Mouse (Mus musculus) spleen, embryonic (tissue): ENCODE data around the gene 1600002K03Rik.

Experiments
- CTCF ChIA-PET: fragments of 350-600 bp; sonication (Branson Sonifier 250); formaldehyde crosslinking; loops from one replicate; lab custom pipeline; 2022; lab: Charles Lee

1600002K03Rik gene

GRCm38 (mm10) chr10:80208841-80209371 lies 36.2 kb downstream of the 1600002K03Rik start:
- CTCF ChIA-PET, result interaction anchor here (0.5 to 0.6 kb wide), 2 partner anchors 10 to 36 kb away, joined by 3 to 21 read pairs; no protein-coding TSS in a partner anchor

DNA sequence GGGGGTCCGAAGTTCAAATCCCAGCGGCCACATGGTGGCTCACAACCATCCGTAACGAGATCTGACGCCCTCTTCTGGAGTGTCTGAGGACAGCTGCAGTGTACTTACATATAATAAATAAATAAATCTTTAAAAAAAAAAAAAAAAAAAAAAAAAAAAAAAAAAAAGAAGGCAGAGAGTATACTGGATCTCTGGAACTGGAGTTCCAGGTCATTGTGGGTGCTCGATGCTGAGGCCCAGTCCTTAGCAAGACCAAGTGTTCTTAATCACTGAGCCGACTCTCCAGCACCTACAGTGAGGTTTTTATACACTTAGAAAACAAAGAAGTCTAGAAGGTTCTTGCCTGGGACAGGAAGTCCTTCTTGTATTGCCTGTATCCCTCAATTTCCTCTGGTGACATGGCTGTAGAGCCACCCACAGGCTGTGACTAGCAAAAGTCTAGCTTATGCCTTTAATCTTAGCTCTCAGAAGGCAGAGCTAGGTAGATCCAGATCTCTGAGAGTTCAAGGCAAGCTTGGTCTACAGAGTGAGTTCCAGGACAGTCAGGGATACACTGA lies 38.9 kb downstream of the 1600002K03Rik start:
- CTCF ChIA-PET, result interaction anchor here (0.6 kb wide), 1 partner anchor 809 kb away, joined by 5 read pairs; no protein-coding TSS in a partner anchor

DNA sequence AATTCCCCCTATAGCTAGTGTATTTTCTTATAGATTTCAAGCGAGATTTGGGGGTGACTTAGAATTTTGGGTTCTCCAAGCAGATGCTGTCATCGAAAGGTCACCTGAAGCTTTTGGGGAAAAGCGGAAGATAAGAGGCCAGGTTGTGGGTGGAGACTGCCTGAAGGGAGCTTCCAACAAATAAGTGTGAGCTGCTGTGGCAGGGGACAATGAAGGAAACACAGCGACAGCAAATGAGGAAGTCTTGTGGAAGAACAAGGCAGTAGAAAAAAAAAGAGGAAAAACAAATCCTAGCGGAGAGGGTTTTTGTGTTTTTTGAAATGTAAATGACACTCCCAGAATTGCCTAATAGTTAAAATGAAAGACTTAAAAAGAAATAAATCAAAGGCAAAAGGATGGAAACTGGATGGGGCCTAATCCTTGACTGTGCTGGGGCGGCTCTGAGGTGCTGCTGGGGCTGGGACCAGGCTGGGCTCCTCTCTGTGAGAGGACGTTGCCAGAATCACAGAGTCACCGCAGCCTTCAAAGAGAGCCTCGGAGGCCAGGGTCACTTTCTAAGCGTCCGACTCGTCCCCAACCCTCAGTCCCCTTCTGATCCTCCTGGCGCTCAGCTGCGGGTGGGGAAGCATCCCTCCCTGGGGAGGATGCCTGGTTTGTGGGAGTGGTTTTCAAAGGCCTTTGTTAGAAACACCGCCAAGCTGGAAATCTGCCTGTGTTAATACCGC lies 42.5 kb downstream of the 1600002K03Rik start:
- CTCF ChIA-PET, result no interaction called here

DNA sequence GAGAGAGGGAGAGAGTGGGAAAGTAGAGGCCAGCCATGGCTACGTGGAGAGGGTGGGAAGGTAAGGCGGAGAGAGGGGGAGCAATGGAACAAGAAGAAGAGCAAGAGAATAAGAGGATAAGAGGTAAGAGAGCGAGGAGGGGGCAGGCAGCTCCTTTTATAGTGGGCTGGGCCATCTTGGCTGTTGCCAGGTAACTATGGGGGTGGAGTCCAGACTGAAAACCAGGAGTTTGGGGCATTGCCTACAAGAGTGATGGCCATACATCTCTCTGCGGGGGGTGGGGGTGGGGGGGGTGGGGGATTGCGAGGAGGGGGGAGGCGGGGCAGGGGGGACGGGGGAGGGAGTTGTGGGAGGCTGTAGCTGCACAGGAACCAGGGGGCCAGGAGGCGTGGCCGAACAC lies 47.9 kb downstream of the 1600002K03Rik start:
- CTCF ChIA-PET, result no interaction called here

DNA sequence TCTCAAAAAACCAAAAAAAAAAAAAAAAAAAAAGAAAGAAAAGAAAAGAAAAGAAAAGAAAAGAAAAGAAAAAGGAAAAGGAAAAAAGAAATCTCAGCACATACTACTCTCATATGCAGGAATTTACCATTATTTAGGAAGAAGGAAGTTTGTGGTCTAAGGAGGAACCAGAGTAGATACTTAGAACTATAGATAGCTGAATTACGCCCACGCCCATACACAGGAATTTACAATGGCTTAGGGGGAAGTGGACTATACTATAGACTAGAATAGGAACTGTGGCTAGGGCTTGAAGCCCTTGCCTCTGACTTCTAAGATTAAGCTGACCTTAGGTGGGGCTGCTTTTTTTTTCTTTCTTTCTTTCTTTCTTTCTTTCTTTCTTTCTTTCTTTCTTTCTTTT lies 50.4 kb downstream of the 1600002K03Rik start:
- CTCF ChIA-PET, result interaction anchor here (0.6 kb wide), 1 partner anchor 44 kb away, joined by 4 read pairs; no protein-coding TSS in a partner anchor
